ENCODE assay signal across 12 mouse cellular contexts in genomic region chr13:113227666-113228463, GRCm38 (mm10). TPM values are rescaled to one million over a fixed set of nuclear protein-coding genes. Genes with fewer than 3 reads are reported as not detected.
DNase-seq lines count a peak whose midpoint lies in the region; ATAC-seq and TF ChIP-seq lines count a peak whose summit lies in the region.
"Had no signal": no experiment of that assay in that cellular context is flagged by ENCODE, and none has a peak within 500 bp of the region (broad histone marks: within the 10 kb centered on the region; RNA-seq: fewer than 3 reads in every experiment).

No protein-coding gene starts in this region.

- H3K9me3 ChIP-seq in kidney, embryonic 14.5 days (ENCODE audit: control insufficient read depth, low read length), result no peaks in the 10 kb centered on the region
- H3K9me3 ChIP-seq in CH12.LX (replicated peaks; ENCODE audit: low read length), result no peaks in the 10 kb centered on the region

- no peaks in the 10 kb centered on the region for H3K79me2 ChIP-seq in CH12.LX (replicated peaks; ENCODE audit: control insufficient read depth, extremely low read depth, insufficient read depth, poor library complexity, severe bottlenecking)

- DNase-seq in CD4-positive, CD25-positive, alpha-beta regulatory T cell, adult 2 months (ENCODE audit: low read depth, low spot score), result peak; percentile 35
- peak; percentile 36 for DNase-seq in kidney, adult 2 months
- DNase-seq in CH12.LX (ENCODE audit: extremely low read depth), result peak; percentile 27
- peak; percentile 47 for DNase-seq in lung, postnatal 10 days
- no peak for DNase-seq in urinary bladder, postnatal 10 days (ENCODE audit: low spot score)
- DNase-seq in right cerebral cortex, postnatal 4 days, result no peak
- DNase-seq: cerebellum, postnatal 36 days; retina, postnatal 1 day had no signal

- no peaks in the 10 kb centered on the region for H3K27me3 ChIP-seq in kidney, adult 2 months (replicated peaks; ENCODE audit: control insufficient read depth, insufficient read depth, low read length)
- no peaks in the 10 kb centered on the region for H3K27me3 ChIP-seq in kidney, embryonic 14.5 days (ENCODE audit: control insufficient read depth, insufficient read depth, low read length)
- H3K27me3 ChIP-seq in CH12.LX (replicated peaks), result no peaks in the 10 kb centered on the region

- in situ Hi-C loops in CH12.LX (cut with MboI; ENCODE audit: low pct_ligation_motif_present, low pct_unique_long_range_greater_than_20kb, low sequenced_read_pairs), result no loop called here

- no peaks in the 10 kb centered on the region for H3K4me1 ChIP-seq in kidney, adult 2 months (ENCODE audit: control insufficient read depth, insufficient read depth, low read length)
- H3K4me1 ChIP-seq in kidney, embryonic 14.5 days (ENCODE audit: control insufficient read depth, insufficient read depth, low read length), result no peaks in the 10 kb centered on the region
- no peaks in the 10 kb centered on the region for H3K4me1 ChIP-seq in CH12.LX (ENCODE audit: control insufficient read depth in 1 of 2, insufficient read depth in 2 of 2)

- no peak for TF ChIP-seq POLR2A in kidney, adult 2 months (IDR thresholded peaks at IDR 0.05; ENCODE audit: low read depth, low read length)
- no peak for TF ChIP-seq POLR2A in CH12.LX (IDR thresholded peaks at IDR 0.05; ENCODE audit: low read depth, low read length)

- H3K4me3 ChIP-seq in kidney, adult 2 months (ENCODE audit: insufficient read depth, low read depth, low read length), result no peak overlapping the region
- no peak overlapping the region for H3K4me3 ChIP-seq in kidney, embryonic 14.5 days (ENCODE audit: low read length)
- no peak overlapping the region for H3K4me3 ChIP-seq in CH12.LX (replicated peaks in 1 of 3; ENCODE audit: low read depth in 2 of 3, low read length in 2 of 3, poor library complexity in 1 of 3)

- no peak overlapping the region for H3K4me2 ChIP-seq in kidney, embryonic 14.5 days (replicated peaks; ENCODE audit: low read depth, low read length)
- no peak overlapping the region for H3K4me2 ChIP-seq in CH12.LX (ENCODE audit: insufficient read depth, low read depth, poor library complexity, severe bottlenecking)
- H3K4me2 ChIP-seq: heart, embryonic 11.5 days had no signal

- 0 out of 2 replicates have a peak, but pooled peaks have one; percentile 24 for TF ChIP-seq CTCF in kidney, adult 2 months (conservative IDR thresholded peaks at IDR 0.05; ENCODE audit: insufficient read depth, insufficient read length, low read depth, low read length)
- peak; percentile 39 to 66; a peak in 2 of 4 replicates for TF ChIP-seq CTCF in CH12.LX (conservative IDR thresholded peaks at IDR 0.05 in 1 of 2, IDR thresholded peaks at IDR 0.05 in 1 of 2; ENCODE audit: low read depth in 2 of 2, low read length in 2 of 2)

- H3K27ac ChIP-seq in kidney, adult 2 months (ENCODE audit: insufficient read depth, low read depth, low read length), result no peak overlapping the region
- H3K27ac ChIP-seq in kidney, embryonic 14.5 days (ENCODE audit: low read depth, low read length), result no peak overlapping the region
- no peak overlapping the region for H3K27ac ChIP-seq in CH12.LX (ENCODE audit: insufficient read depth, low read depth)

- no peaks in the 10 kb centered on the region for H3K36me3 ChIP-seq in kidney, adult 2 months (ENCODE audit: control insufficient read depth, insufficient read depth, low read length)
- no peaks in the 10 kb centered on the region for H3K36me3 ChIP-seq in kidney, embryonic 14.5 days (ENCODE audit: control insufficient read depth, insufficient read depth, low read length)
- H3K36me3 ChIP-seq in CH12.LX (replicated peaks in 1 of 2; ENCODE audit: control insufficient read depth in 1 of 2, insufficient read depth in 1 of 2, low read length in 1 of 2), result no peaks in the 10 kb centered on the region

- no peak for ATAC-seq in CD4-positive, CD25-positive, alpha-beta regulatory T cell, adult 4 months
- ATAC-seq in kidney, embryonic 14.5 days (ENCODE audit: low FRiP score, low TSS enrichment), result no peak
- ATAC-seq: hindbrain, embryonic 16.5 days had no signal

- 84% methylated on average over 17 of the region's 17 CpGs for WGBS in kidney, adult 2 months
- WGBS in kidney, embryonic 14.5 days, result 83% methylated on average over 17 of the region's 17 CpGs

- peak; percentile 50 for TF ChIP-seq RAD21 in CH12.LX (IDR thresholded peaks at IDR 0.05; ENCODE audit: low read depth, low read length)

- dilution Hi-C loops in CH12.LX (cut with MboI; ENCODE audit: extremely low pct_ligation_motif_present, extremely low pct_unique_long_range_greater_than_20kb, low sequenced_read_pairs), result no loop called here

- no peak for TF ChIP-seq EP300 in CH12.LX (IDR thresholded peaks at IDR 0.05; ENCODE audit: low read length)

- no peak overlapping the region for H3K9ac ChIP-seq in kidney, embryonic 14.5 days (ENCODE audit: low read depth, low read length)
- no peak overlapping the region for H3K9ac ChIP-seq in CH12.LX (ENCODE audit: insufficient read depth, low read depth)

TF ChIP-seq in CH12.LX, 34 proteins besides CTCF, POLR2A, EP300 and RAD21:
- no peak for TF ChIP-seq TBP (conservative IDR thresholded peaks at IDR 0.05; ENCODE audit: low read depth, low read length)
- TF ChIP-seq ZNF384 (IDR thresholded peaks at IDR 0.05; ENCODE audit: low read depth, low read length), result no peak
- peak; percentile 44 for TF ChIP-seq SMC3 (IDR thresholded peaks at IDR 0.05; ENCODE audit: low read depth, low read length)

RNA-seq across cellular contexts. Expression of gene Gzmk, which starts 2.2 kb away (rescaled TPM):
- under 1 TPM in 1 of 2 experiments, not detected in 1; 0.77 TPM for polyA plus RNA-seq in CD4-positive, CD25-positive, alpha-beta regulatory T cell, adult 4 months (2017; shearing (Covaris generic))
- not detected in 2 replicates for polyA plus RNA-seq in kidney, adult 2 months (2012; rRNA removed)
- not detected in 2 replicates for polyA plus RNA-seq in kidney, embryonic 14.5 days (2014; fragmentation: Nextera tagmentation; extraction: Ambion mirVana)
- total RNA-seq in CH12.LX (2012; rRNA removed) (not detected in 2 replicates), CH12.LX (2014; rRNA removed) (not detected in 2 replicates)
- not detected in 2 replicates for polyA plus RNA-seq in CH12.LX (2012; ENCODE audit: insufficient read length, low read depth)
- polyA plus RNA-seq: heart, embryonic 11.5 days; hindbrain, embryonic 16.5 days had no signal

RNA-seq across cellular contexts. Expression of gene Esm1, which starts 18.4 kb away (rescaled TPM):
- not detected for polyA plus RNA-seq in CD4-positive, CD25-positive, alpha-beta regulatory T cell, adult 4 months (2017; shearing (Covaris generic))
- polyA plus RNA-seq in kidney, adult 2 months (2012; rRNA removed), result 16.4 and 16.6 TPM in 2 replicates
- polyA plus RNA-seq in kidney, embryonic 14.5 days (2014; fragmentation: Nextera tagmentation; extraction: Ambion mirVana), result 3.9 and 5.9 TPM in 2 replicates
- 0.13 TPM in 1 of 2 replicates, not detected in the other for total RNA-seq in CH12.LX (2012; rRNA removed)
- not detected in 2 replicates for total RNA-seq in CH12.LX (2014; rRNA removed)
- not detected in 2 replicates for polyA plus RNA-seq in CH12.LX (2012; ENCODE audit: insufficient read length, low read depth)

Comparison
In these comparisons a context has a peak if more than half of its experiments do, and no peak if none do; other contexts are left out.
1. DNase-seq: peak in CD4-positive, CD25-positive, alpha-beta regulatory T cell, adult 2 months (single experiment), kidney, adult 2 months (single experiment), CH12.LX (single experiment) and lung, postnatal 10 days (single experiment); none in urinary bladder, postnatal 10 days (single experiment) and right cerebral cortex, postnatal 4 days (single experiment).